Mouse (Mus musculus) c-Kit-positive CD71-positive TER-119-negative erythroid progenitor cells, embryonic 14.5 days (primary cell): ENCODE measurements around the gene Sh3d19.

Experiments
- DNase-seq: peaks from one replicate; pipeline ENCODE4 v3.0.0-alpha.2; 2013; ENCODE audit warnings: low read depth

Sh3d19 gene

GRCm38 (mm10) chr3:86136936-86137574 lies 166.1 kb downstream of the Sh3d19 start:
- DNase-seq, result no peak

GRCm38 (mm10) chr3:86139660-86140059 lies 168.8 kb downstream of the Sh3d19 start:
- DNase-seq, result no peak

- no peak for DNase-seq
These were observed 170.5 kb downstream of the Sh3d19 start for GRCm38 (mm10) chr3:86141366-86141765.

GRCm38 (mm10) chr3:86141886-86142262 lies 171.0 kb downstream of the Sh3d19 start:
- DNase-seq, result no peak

GRCm38 (mm10) chr3:86142263-86142933 lies 171.5 kb downstream of the Sh3d19 start, which contains the start of gene Rps3a1:
Gene Rps3a1, minus strand, starts transcription at chr3:86142702.
- DNase-seq, result peak; percentile 94

DNA sequence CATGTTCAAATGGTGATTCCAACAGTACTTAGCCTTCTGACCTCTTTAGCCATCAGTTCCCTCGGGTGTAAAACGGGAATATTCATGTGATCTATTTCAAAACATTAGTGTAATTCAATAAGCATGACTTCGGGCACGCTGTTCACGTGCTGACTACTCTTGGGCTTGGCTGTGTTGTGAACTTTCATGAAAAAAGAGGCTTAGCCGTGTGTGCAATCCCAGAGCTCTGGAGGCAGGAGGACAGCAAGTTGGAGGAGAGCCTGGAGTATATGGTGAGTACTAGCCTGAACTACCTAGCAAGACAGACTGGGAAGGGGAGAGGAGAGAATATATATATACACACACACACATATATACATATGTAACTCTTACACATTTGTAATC lies 172.0 kb downstream of the Sh3d19 start:
- DNase-seq, result no peak

DNA sequence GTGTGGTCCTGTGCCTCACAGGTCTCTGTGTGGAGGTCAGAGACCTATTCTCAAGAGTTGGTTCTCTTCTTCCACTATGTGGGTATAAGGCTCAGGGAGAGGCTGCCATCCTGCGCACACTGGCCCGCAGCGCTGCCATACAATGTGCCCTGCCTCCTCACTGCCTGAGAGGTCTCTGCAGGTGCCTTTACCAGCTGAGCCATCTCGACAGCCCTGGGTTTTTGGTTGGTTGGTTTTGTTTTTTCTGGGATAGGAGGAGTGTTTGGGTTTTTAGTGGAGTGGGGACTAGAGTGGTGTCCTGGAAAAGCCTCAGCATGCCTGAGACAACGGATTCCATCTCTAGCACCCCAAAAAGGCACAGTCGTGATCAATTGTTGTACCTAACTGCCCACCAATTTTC lies 172.4 kb downstream of the Sh3d19 start:
- DNase-seq, result no peak

DNA sequence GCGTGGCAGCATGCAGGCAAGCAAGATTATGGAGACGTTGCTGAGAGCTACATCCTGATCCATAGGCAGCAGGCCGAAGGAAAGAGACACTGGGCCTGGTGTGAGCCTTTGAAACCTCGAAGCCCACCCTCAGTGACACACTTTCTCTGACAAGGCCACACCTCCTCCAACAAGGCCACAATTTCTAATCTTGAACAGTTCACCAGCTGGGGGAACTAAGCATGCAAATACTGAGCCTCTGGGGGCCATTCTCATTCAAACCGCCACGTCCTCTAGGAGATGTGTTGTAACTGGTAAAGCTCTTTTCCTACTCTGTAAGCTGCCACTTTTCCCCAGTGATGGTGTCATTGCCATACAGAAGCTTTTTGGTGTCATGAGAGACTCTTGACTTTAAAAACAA lies 178.2 kb downstream of the Sh3d19 start:
- no peak for DNase-seq

GRCm38 (mm10) chr3:86149521-86149920 lies 178.6 kb downstream of the Sh3d19 start:
- no peak for DNase-seq

- DNase-seq, result no peak
These were observed 198.0 kb downstream of the Sh3d19 start for GRCm38 (mm10) chr3:86168841-86169425.

- DNase-seq, result no peak
These were observed 208.8 kb downstream of the Sh3d19 start for GRCm38 (mm10) chr3:86179714-86180113.
